Mouse (Mus musculus): ENCODE results near the gene Hist1h3a.

DNA sequence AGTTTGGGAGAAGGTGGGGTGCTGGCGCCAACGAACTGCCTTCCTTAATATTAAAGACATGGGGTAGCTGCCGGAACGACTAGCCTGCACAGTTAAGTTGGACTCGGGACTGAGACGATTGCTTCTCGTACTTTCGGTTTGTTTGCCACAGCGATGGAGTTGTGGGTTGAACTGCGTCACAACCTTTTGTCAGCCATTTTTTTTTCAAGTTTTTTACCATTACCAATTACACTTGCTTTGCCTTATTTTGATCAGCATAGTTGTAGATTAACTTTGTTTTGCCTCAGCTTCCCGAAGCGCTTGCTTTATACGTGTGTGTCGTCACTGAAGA, 22.3 kb downstream of the Hist1h3a start:
- TF ChIP-seq POLR2A (IDR thresholded peaks at IDR 0.05; ENCODE audit: low read depth, low read length), result peak; percentile 33
- no peak for TF ChIP-seq CTCF (IDR thresholded peaks at IDR 0.05; ENCODE audit: extremely low read depth, insufficient read depth, insufficient read length, insufficient replicate concordance)

Measured in spleen, adult 2 months (tissue).